Mouse (Mus musculus) cortical plate, adult 2 months (tissue): ENCODE data around the gene 1700056E22Rik. TPM values are rescaled to one million over a fixed set of nuclear protein-coding genes. Genes with fewer than 3 reads are reported as not detected.

ENCODE experiments used
- H3K27ac ChIP-seq: fragments of 200-500 bp; 2 replicates; pipeline ENCODE4 v1.5.1; 2012; ENCODE audit warnings: low read length, control low read depth, inconsistent platforms; ENCODE audit not compliant: insufficient read depth
- H3K4me1 ChIP-seq: fragments of 200-500 bp; 2 replicates; pipeline ENCODE4 v1.6.1; 2011; ENCODE audit warnings: low read length; ENCODE audit not compliant: control insufficient read depth, insufficient read depth
- H3K4me3 ChIP-seq: fragments of 200-500 bp; 2 replicates; pipeline ENCODE4 v1.5.1; 2011; ENCODE audit warnings: mild to moderate bottlenecking, low read length, control low read depth; ENCODE audit not compliant: insufficient read depth
- CTCF ChIP-seq: fragments of 200-500 bp; IDR thresholded peaks from 2 replicates; pipeline ENCODE4 v1.5.1; 2011; ENCODE audit warnings: mild to moderate bottlenecking, control low read depth, low read length; ENCODE audit not compliant: insufficient read depth; ENCODE audit errors: extremely low read depth
- POLR2A ChIP-seq: fragments of 200-500 bp; IDR thresholded peaks from 2 replicates; pipeline ENCODE4 v1.6.1; 2011; ENCODE audit warnings: mild to moderate bottlenecking, low read length, control low read depth; ENCODE audit not compliant: insufficient read depth; ENCODE audit errors: extremely low read depth
- polyA plus RNA-seq: library from polyadenylated mRNA; depleted of rRNA; stranded (reverse); fragments of >200 nt; gene quantifications from 2 replicates; pipeline ENCODE4 v1.2.3, GENCODE M21; 2012; rRNA removed

1700056E22Rik gene
- polyA plus RNA-seq: 0.21 and 0.23 TPM in 2 replicates

- Histone ChIP-seq H3K4me3 (peak within 1 kb of the TSS; percentile 69), H3K27ac (peak within 1 kb of the TSS; percentile 60), H3K4me1 (no peaks in the 10 kb centered on the region)
- TF ChIP-seq POLR2A (peak; percentile 92), CTCF (no peak)
Observed at GRCm38 (mm10) chr1:184034011-184034557, at the start of gene 1700056E22Rik. 1700056E22Rik (minus strand) TSS chr1:184034301.

GRCm38 (mm10) chr1:184083166-184083565 is 49.1 kb upstream of the 1700056E22Rik start:
- no peak for TF ChIP-seq POLR2A
- H3K27ac ChIP-seq: no peak overlapping the region
- no peak overlapping the region for H3K4me3 ChIP-seq
- H3K4me1 ChIP-seq: no peaks in the 10 kb centered on the region

GRCm38 (mm10) chr1:184082661-184083060 is 48.6 kb upstream of the 1700056E22Rik start:
- no peak for TF ChIP-seq CTCF
- TF ChIP-seq POLR2A: no peak
- no peak overlapping the region for H3K4me3 ChIP-seq

GRCm38 (mm10) chr1:184079304-184079703 is 45.2 kb upstream of the 1700056E22Rik start:
- Histone ChIP-seq H3K27ac (no peak overlapping the region), H3K4me3 (no peak overlapping the region), H3K4me1 (no peaks in the 10 kb centered on the region)
- TF ChIP-seq CTCF: no peak
- TF ChIP-seq POLR2A: no peak

More at GRCm38 (mm10) chr1:184082661-184083060, 48.6 kb upstream of the 1700056E22Rik start:
- Histone ChIP-seq H3K4me1 (no peaks in the 10 kb centered on the region), H3K27ac (no peak overlapping the region)

GRCm38 (mm10) chr1:184076756-184077155 is 42.7 kb upstream of the 1700056E22Rik start:
- Histone ChIP-seq H3K4me1 (no peaks in the 10 kb centered on the region), H3K27ac (no peak overlapping the region), H3K4me3 (no peak overlapping the region)
- TF ChIP-seq CTCF (no peak), POLR2A (no peak)

- TF ChIP-seq CTCF: no peak
- no peak for TF ChIP-seq POLR2A
- Histone ChIP-seq H3K27ac (no peak overlapping the region), H3K4me3 (no peak overlapping the region), H3K4me1 (no peaks in the 10 kb centered on the region)
Observed at GRCm38 (mm10) chr1:184076065-184076464, 42.0 kb upstream of the 1700056E22Rik start.

- Histone ChIP-seq H3K4me1 (no peaks in the 10 kb centered on the region; the same call in 1 of the 2 replicates), H3K27ac (no peak overlapping the region), H3K4me3 (no peak overlapping the region)
- TF ChIP-seq CTCF: no peak
- TF ChIP-seq POLR2A: no peak
Observed at GRCm38 (mm10) chr1:184068971-184069370, 34.9 kb upstream of the 1700056E22Rik start.

- no peaks in the 10 kb centered on the region; the same call in 1 of the 2 replicates for H3K4me1 ChIP-seq
- H3K4me3 ChIP-seq: no peak overlapping the region
- H3K27ac ChIP-seq: no peak overlapping the region
- TF ChIP-seq POLR2A (no peak), CTCF (no peak)
Observed at GRCm38 (mm10) chr1:184067704-184068558, 33.8 kb upstream of the 1700056E22Rik start.

- TF ChIP-seq CTCF: no peak
- TF ChIP-seq POLR2A: no peak
- Histone ChIP-seq H3K4me3 (no peak overlapping the region), H3K4me1 (no peaks in the 10 kb centered on the region; the same call in 1 of the 2 replicates), H3K27ac (peak overlapping the region; percentile 1; the same call in 1 of the 2 replicates)
Observed at GRCm38 (mm10) chr1:184066460-184067287, 32.6 kb upstream of the 1700056E22Rik start.
